Comparison of ENCODE assay signal across 11 mouse cellular contexts in genomic region chr7:84203981-84204380, GRCm38 (mm10). TPM values are rescaled to one million over a fixed set of nuclear protein-coding genes. Genes with fewer than 3 reads are reported as not detected.
DNase-seq lines count a peak whose midpoint lies in the region; ATAC-seq lines count a peak whose summit lies in the region.
"Had no signal": no experiment of that assay in that cellular context is flagged by ENCODE, and none has a peak within 500 bp of the region (broad histone marks: within the 10 kb centered on the region; RNA-seq: fewer than 3 reads in every experiment).

No protein-coding gene starts in this region.

- peaks cover 7% of the 10 kb centered on the region for H3K4me1 ChIP-seq in heart, embryonic 15.5 days (replicated peaks)

- WGBS in heart, embryonic 15.5 days = 37% methylated on average over 3 of the region's 3 CpGs

- no peaks in the 10 kb centered on the region for H3K27me3 ChIP-seq in heart, embryonic 15.5 days

- no peak for ATAC-seq in heart, embryonic 15.5 days (replicated peaks; ENCODE audit: insufficient number of reproducible peaks, insufficient read depth, low FRiP score, low read depth)
- ATAC-seq: hindbrain, postnatal 0 days had no signal

- H3K36me3 ChIP-seq in heart, embryonic 15.5 days = no peaks in the 10 kb centered on the region

- H3K9ac ChIP-seq in heart, embryonic 15.5 days = no peak overlapping the region

- DNase-seq in heart, adult 9 months (ENCODE audit: low spot score in 2 of 2) = no peak
- DNase-seq in right cerebral cortex, adult 18-20 months = peak; percentile 65
- DNase-seq in right cerebral cortex, postnatal 4 days = no peak
- DNase-seq in left cerebral cortex, postnatal 25 days (ENCODE audit: low spot score in 2 of 2) = peak; percentile 57 to 85
- no peak for DNase-seq in yolk sac, embryonic 10.5 days (ENCODE audit: low spot score)
- no peak for DNase-seq in urinary bladder, postnatal 25 days (ENCODE audit: low spot score)
- DNase-seq: adrenal gland, postnatal 25 days; heart, adult 2 months; heart, postnatal 14 days had no signal

- no peak overlapping the region for H3K4me2 ChIP-seq in heart, embryonic 15.5 days

- H3K9me3 ChIP-seq in heart, embryonic 15.5 days (replicated peaks) = no peaks in the 10 kb centered on the region

- H3K4me3 ChIP-seq in heart, embryonic 15.5 days = no peak overlapping the region
- H3K4me3 ChIP-seq: heart, adult 2 months had no signal

- H3K27ac ChIP-seq in heart, embryonic 15.5 days = 0 out of 2 replicates have a peak overlapping the region, but pooled peaks have one; percentile 9
- H3K27ac ChIP-seq: heart, adult 2 months; hindbrain, postnatal 0 days had no signal

- intact Hi-C loops in left cerebral cortex, postnatal 25 days (cut with DNase I) = no loop called here

RNA-seq across cellular contexts. Expression of gene Abhd17c, which starts 52.3 kb away (rescaled TPM):
- 58.4 and 58.7 TPM in 2 replicates for polyA plus RNA-seq in heart, embryonic 15.5 days (2015; fragmentation: Nextera tagmentation; extraction: Ambion mirVana)
- total RNA-seq in left cerebral cortex, postnatal 25 days (2021) = 10 to 100 TPM; 36.9 to 37.9 TPM

Comparison
In these comparisons a context has a peak if more than half of its experiments do, and no peak if none do; other contexts are left out.
1. DNase-seq: peak in right cerebral cortex, adult 18-20 months (single experiment) and left cerebral cortex, postnatal 25 days (2 of 2); none in heart, adult 9 months (0 of 2), right cerebral cortex, postnatal 4 days (single experiment), yolk sac, embryonic 10.5 days (single experiment) and urinary bladder, postnatal 25 days (single experiment).